Mouse (Mus musculus) regulatory T cell (primary cell): ENCODE measurements around the gene Cebpe.

Experiments used
- in situ Hi-C: fragments of 300-600 bp; cut with MboI, MseI; formaldehyde crosslinking; loops from one replicate; pipeline ENCODE4 v1.15.1; 2025; ENCODE audit warnings: high pct_unique_total_duplicates

The Cebpe gene

DNA sequence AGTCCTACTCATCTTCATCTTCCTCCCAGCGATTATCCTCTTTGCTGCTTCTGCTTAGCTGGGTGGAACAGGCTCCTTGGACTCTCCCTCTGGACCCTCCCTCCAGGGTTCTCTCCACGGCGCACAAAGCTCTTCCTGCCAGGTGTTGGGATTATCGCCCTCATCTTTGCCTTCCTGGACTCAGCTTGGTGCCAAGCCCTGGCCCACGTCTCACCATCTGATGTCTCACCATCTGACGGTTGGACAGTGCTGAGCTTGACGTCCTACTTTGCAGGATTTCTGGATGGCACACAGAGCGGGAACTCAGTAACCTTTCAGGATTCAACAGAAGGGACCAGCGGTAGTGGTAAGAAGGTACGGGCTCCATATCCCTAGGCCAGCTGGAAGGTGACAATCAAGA is 9.7 kb upstream of the Cebpe start:
- in situ Hi-C loops, result no loop called here

DNA sequence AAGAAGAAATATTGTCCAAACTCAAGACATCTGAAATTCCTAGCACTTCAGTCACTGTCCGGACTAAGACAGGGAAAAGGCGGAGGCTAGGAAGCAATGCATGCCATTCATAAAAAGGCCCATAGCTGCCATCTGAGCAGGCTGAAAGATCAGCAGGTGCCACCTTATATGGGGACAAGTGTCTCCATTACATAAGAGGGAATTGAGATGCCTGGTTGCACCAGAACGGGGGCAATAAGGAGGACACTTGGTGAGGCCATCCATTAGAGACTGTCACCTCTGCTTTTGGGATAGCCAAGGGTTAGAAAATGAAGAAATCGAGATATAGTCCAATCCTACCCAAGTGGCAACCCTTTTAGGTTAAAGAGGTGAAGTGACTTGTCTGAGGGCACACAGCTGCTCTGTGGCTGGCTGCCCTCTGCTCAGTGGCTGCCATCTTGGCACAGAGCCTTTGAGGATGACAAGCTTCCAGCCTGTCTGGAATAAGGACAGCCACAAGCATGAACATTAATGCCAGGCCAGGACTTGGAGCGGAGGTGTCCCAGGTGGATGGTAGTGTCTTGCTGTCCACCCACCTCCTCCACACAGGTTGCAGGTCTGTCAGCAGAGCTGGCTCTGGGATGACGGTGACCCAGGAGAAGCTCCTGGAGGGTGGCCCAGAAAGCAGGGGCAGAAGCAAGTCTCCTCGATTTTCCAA is 8.8 kb upstream of the Cebpe start:
- in situ Hi-C loops, result no loop called here

DNA sequence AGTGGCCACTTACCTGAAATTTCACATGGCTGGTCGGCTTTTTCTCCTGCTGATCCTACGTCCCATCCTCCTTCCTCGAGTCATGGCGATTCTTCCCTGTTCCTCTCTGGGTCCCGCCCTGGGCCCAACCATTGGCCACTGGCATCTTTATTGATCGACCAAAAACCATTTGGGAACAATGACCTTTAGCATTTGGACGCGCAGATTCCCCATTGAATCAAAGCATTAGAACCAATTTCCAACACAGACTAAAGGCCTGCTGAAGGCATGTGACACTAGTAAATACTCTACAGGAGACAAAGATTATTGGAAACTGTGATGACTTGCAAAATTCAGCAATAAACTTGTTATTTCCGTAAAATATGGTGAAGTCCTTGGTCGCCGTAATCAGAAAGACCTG is 8.1 kb upstream of the Cebpe start:
- in situ Hi-C loops, result no loop called here

DNA sequence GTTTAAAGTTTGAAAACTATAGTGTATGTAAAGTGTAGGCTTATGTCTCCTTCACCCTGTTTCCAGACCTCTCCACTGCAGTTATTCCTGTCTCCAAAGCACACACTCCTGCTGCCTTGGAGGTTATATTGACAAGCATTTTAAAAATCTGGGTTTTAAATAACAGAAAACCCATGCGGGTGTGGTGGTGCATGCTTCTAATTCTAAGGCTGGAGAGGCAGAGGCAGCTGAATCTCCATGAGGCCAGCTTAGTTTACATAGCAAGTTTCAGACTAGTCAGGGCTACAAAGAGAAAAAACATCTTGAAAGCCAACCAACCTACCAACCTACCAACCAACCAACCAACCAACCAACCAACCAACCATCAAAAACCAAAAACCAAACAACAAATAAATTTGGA is 3.4 kb upstream of the Cebpe start:
- in situ Hi-C loops, result loop anchor here (10.0 kb wide), 1 partner anchor 69 kb away; the partner anchor contains the start of gene Slc7a8

DNA sequence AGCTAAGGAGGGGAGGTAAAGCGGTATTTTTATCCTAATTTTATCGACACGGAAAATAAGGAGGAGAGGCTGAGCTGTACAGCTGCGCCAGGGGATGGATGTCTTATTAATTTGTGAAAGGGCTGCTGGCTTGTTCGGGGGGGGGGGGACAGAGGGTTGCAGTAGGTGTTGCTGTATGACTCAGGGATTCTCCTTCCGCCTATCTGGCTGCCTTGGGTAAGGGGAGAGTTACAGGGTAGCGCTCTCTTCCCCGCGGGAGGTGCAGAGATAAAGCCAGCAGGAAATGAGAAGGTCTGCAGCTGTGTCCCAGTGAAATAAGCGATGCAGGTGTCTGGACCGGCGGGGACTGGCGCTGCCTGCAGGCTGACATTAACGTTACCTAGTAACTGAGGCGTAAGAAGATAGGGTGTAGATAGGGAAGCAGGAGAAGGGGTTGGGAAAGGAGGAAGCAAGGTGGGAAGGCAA is 2.7 kb upstream of the Cebpe start:
- in situ Hi-C loops, result loop anchor here (10.0 kb wide), 1 partner anchor 70 kb away; the partner anchor contains the start of gene Slc7a8

DNA sequence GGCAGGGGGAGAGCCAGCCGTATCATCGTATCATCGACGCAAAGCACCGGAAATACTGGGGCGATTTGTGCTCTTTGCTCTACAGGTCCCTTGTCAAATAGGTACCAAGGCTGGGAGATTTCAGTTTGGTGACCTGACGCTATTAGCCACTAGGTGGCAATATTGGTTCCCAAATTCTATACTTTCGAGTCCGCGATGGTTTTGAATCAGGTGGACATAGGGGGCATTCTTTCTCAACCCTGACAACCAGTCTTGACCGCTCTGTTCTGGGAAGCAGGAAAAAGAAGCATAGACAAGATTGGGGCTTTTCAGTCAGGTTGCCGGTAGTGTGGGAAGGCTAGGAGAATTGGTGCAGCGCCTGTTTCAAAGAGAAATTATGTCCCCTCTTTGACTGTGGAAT is 2.1 kb upstream of the Cebpe start:
- in situ Hi-C loops, result loop anchor here (10.0 kb wide), 1 partner anchor 71 kb away; the partner anchor contains the start of gene Slc7a8

DNA sequence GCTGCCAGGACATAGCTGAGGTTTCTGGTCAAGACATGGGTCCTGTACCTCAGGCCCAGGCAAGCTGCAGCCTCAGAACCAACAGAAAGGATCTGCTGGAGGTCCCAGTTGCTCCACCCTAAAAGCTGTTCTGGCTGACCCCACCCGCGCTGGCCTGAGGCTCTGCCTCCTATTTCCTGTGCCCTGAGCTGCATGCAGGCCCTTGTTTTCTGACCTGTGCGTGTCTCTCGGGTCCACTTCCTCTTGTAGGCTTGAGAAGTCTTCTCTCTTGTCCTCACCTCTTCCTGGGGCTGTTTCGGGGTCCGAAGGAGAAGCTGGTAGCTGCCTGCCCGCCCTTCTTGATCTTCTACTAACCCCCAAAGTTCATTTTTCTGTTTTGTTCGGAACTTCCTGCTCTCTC is 887 bp upstream of the Cebpe start:
- in situ Hi-C loops, result loop anchor here (10.0 kb wide), 1 partner anchor 72 kb away; the partner anchor contains the start of gene Slc7a8

DNA sequence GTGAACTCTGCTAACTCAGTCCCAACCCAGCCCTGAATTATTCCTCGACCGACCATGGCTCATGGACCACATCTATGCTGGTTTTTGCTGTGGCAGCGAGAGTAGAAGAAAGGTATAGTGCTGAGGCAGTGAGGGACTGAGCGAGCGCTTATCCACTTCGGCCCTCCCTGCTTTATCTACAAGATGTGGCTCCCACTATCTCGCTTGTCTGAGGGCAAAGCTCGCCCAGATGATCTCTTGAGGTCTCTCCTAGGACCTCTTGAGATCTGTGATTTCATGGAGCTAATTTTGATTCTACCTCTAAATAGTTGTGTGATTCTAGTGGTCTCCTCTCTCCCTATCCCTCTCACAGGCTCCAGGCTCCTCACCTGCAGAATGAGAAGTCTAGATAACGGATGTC is 2.9 kb downstream of the Cebpe start:
- in situ Hi-C loops, result no loop called here

DNA sequence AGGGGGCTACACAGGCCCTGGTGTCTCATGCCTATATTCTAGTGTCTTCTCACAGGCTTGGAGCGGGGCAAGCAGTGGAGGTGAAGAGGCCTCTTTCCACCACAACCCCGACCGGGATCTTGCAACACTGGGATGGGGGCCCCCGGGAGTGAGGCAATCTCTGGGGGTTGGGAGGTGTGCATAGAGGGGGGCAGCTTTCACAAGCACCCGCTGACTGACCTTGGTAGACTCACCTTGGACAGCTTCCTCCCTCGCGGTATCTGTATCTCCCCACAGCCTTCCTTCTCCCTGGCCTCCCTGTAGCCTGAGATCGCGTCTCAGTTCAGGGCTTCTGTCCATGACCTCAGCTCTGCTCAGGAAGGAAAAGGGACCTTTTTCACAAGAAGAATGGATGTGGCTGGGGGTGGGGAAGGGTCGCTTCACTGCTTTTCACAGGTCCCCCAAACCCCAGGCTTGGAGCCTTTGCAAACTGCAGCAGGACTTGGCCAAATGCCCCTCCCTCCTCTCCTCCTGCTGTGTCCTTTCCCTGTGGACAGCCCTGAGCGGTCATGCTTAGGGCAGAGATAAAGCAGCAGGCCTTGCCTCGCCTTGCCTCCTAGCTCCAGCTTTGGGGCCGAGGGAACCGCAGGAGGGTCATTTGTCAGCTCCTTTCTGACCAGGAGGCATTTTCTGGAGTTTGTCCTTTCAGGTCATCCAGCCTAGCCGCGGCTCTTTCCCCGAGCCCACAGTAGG is 5.2 kb downstream of the Cebpe start:
- in situ Hi-C loops, result no loop called here

DNA sequence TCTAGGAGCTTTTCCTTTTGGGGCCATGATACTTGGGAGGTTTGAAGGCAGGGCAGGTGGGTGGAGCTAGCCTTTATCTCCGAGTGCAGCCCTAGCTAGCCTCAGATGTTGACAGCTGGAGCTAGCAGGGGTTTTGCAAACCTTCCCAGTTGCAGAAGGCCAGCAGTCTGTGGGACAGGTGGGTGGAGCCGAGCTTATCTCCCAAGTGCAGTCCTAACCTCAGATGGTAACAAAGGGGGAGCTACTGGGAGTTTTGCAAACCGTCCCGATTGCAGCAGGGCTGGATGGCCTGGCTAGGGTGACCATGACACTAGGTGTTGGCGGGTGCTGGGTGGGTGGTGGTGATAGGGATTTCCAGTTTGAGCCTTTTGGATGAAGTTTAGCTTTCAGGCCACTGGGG is 6.1 kb downstream of the Cebpe start:
- in situ Hi-C loops, result no loop called here

DNA sequence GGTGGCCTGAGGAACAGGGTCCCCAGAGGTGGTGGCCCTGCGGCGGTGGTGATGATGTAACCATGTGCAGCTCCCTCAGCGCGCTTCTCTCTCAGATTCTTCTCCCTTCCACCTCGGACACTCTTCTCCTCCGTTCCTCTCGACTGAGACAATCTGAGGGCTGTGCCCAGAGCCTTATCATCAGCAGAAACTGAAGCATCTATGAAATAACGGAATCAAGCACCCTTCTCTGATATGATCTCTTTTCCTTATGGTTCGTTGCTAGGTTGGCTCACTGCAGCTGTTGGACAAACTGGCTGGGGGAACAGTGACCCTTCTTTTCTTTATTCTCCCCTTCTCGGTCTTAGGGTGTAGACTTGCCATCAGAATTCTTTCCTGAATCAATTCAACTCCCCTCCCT is 8.8 kb downstream of the Cebpe start:
- in situ Hi-C loops, result no loop called here

DNA sequence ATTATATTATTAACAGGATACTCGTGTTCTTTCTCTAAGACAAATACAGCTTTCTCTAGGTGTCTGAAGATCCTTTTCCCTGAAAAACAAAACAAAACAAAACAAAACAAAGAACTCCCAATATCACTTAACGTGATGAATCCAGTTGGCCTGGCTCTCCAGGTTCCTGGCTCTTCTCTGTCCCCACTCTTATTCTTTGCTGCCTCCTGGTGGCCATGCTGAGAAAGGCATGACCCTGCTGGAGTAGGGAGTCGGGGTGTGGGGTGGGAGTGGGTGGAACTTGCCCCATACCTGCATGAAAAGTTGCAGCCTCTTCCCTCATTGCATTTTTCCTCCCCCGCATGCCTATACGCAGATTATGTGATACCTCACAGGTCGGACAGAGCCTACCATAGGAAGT is 10.7 kb downstream of the Cebpe start:
- in situ Hi-C loops, result no loop called here

DNA sequence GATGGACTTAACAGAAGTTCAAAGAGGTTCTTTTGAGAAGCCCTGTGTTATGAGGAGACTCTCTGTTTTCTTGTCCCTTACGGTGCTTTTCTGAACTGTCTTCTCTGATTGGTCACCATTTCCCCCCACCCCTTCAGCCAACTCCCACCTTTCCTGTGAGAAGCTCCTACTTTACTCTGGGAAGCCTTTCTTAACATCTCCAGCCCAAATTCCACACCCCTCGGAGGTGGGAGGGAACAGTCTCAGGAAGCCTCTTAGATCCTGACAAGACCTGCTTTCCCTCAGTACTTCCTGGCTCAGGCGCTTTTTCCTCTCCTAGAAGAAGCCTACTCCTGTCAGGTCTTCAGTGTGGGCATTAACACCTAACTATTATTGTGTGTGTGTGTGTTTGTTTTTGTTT is 12.4 kb downstream of the Cebpe start:
- in situ Hi-C loops, result no loop called here

DNA sequence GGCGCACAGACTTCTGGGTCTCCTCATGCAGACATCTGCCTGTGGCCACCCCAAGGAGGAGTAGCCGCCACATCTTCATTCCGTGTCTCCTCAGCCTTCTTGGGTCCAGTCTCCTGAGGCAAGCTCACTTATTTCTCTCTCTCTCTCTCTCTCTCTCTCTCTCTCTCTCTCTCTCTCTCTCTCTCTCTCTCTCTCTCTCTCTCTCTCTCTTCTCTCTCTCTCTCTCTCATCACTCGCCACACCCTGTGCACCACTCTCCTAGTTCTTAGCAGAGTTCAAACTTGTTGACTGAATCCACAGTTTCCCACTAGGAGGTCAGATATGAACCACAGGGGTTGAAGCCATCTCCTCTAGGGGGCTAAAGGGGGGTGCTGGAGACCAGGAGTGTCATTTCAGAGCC is 13.2 kb downstream of the Cebpe start, which contains the start of gene Gm29776:
TSS of gene Gm29776 (minus strand) at position 101 of the 400 bp plus-strand sequence.
- in situ Hi-C loops, result no loop called here

DNA sequence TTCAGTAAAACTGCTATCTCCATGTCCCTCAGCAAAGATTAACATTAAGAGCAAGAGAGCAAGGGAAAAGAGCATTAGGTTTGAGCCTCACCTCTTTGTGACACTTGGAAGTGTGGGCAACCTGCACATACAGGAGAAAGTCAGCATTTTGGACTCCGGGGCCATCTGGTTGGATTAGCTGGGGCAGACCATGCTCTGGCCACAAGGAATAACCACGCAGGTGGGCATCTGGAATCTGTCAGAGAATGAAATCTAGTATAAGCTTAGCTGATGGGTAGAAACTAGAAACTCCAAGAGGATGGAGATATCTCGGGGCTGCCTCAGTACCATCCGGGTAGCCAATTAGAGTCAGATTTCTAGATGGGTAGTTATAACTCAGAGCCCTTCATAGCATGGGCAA is 15.2 kb downstream of the Cebpe start:
- in situ Hi-C loops, result no loop called here

DNA sequence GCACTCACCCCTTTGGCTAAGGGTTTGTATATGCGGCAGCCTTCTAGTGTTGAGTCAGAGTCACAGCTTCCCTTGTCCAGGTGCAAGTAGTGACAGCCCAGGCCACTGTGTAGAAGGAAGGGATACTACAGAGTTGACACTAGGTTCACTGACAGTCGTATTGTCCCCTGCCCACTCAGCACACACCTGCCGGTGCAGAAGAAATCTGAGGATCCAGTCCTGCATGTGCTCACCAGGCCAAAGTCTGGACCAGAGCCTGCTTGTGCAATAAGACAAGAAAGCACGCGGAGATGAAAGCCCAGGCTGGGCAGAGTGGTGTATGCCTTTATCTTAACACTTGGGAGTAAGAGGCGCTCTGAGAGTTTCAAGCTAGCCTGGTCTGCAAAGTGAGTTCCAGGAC is 16.9 kb downstream of the Cebpe start:
- in situ Hi-C loops, result no loop called here

DNA sequence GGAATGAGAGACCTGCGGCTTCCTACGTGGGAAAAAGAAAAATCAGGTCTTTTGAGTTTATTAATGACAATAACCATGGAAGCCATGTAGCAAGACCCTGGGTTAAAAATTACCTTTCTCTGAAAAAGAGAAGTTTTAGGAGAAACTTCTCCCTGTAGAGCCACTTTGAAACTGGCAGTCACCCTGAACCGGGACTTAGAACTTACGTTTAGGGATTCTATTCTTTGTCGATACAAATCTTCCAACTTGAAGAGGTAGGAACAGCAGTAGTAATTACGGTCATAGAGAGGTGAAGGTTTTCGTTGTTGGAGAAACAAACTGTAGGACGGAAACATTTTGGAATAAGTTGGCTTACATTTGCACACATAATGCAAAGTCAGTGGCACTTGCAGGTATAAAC is 24.7 kb downstream of the Cebpe start:
- in situ Hi-C loops, result no loop called here

DNA sequence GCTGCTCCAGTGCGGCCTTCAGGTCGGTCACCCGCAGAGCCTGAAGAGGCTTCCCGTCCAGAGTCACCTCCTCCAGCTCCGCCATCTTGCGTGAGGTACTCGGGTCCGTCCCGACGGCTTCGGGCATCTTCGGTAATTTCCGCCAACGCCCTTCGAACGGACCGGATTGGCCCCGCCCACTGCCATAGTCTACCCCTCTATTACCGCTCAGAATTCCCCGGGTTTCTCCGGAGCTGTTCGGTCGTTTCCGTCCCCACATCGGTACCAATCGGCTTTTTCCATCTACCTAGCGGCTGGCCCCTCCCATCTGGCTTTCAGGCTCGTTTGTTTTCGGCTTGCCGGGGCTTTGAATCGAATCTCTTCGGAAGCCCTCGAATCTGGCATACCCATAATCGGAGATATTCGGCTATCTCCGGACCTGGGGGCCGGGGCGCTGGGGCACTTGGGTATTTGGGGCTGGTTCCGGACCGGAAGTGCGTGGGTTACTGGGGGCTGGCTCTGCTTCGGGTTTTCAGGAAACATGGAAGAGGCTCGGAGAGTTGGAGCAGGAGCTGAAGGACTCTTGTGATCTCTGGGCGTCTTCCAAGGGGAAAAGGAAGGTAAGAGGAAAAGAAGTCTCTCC is 25.3 kb downstream of the Cebpe start, which contains the start of gene Acin1:
TSS of gene Acin1 (minus strand) at position 410 of the 622 bp plus-strand sequence.
- in situ Hi-C loops, result no loop called here

DNA sequence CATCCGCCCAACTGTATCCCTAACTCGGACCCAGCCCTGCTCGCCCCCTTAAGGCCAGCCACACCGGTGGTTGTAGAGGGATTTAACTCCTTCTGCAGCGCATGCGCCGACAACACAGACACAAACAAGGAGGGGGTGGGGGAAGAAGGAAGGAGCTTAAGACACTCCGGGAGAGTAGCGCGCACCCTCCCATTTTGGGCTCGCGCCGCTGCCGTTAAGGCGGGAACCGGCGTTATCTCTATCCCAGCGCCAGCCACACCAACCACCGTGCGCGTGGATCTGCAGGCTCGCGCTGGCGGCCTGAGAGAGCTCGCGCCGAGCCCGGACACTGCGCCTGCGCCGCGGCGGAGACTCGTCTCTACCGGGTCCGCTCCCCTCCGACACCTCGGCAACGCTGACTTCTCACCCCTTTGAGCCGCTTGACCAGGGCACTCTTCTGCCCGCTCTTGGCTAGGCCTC is 25.9 kb downstream of the Cebpe start, which contains the start of gene 1700123O20Rik:
TSS of gene 1700123O20Rik (plus strand) at position 154 of the 459 bp plus-strand sequence.
- in situ Hi-C loops, result no loop called here

DNA sequence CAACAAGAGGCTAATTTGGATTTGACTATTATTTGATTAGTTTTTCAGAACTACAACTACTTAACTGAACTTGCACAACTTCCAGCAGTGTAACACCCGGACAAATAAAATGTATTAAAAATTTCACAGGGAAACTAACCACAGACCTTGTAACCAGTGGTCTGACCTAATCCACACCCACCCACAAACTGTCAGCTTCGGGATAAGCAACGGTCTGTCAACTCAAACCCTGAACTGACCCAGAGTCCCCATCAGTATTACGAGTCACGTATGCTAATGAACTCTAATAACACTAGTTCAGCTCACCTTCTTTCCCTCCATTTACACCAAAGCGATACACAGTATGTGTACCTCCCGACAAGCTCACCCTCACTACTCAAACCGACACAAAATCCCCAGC is 26.5 kb downstream of the Cebpe start:
- in situ Hi-C loops, result no loop called here

DNA sequence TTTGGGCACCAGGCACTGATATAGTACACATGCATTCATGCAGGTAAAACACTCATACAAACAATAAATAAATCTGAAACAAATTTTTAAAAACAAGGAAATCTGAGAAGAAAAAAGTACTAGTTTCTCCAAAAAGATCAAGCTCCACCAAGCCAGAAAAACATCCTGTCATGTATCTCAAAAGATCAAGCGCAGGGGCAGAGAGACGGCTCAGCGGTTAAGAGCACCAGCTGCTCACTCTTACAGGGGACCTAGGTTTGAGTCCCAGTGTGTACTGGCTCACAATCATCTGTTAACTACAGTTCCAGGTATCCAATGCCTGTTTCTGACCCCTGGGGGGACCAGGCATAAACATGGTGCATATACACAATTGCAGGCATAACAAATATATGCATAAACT is 29.6 kb downstream of the Cebpe start:
- in situ Hi-C loops, result no loop called here

DNA sequence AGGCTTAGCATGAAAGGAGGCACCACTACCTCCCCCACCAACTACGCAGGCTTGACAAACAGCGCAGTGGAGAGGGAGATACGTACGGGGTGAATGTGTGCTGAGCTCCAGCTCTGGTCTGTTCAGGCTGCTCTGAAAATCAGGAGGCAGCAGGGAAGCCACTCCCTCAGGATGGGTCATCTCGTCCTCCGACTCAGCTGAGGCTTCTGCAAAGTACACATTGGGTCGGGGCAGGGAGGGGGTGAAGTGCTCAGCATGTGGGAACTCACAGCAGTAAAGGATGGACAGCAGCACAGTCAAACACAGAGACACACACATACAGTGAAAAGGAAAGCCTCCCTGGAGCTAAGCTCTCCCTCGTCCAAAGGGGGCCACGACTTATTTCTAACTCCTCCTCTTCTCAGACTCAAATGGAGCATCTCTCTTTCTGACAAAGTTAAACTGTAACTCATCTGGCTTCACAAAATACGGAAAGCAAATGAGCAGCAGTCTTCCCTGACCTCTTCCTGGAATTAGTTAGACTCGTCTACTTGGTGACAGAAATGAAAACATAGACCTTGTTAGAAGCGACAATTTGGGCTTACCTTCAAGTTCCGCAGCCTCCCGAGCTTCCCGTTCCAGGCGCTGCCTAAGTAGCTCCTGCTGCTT is 33.2 kb downstream of the Cebpe start:
- in situ Hi-C loops, result no loop called here
